In the genomic region with DNA sequence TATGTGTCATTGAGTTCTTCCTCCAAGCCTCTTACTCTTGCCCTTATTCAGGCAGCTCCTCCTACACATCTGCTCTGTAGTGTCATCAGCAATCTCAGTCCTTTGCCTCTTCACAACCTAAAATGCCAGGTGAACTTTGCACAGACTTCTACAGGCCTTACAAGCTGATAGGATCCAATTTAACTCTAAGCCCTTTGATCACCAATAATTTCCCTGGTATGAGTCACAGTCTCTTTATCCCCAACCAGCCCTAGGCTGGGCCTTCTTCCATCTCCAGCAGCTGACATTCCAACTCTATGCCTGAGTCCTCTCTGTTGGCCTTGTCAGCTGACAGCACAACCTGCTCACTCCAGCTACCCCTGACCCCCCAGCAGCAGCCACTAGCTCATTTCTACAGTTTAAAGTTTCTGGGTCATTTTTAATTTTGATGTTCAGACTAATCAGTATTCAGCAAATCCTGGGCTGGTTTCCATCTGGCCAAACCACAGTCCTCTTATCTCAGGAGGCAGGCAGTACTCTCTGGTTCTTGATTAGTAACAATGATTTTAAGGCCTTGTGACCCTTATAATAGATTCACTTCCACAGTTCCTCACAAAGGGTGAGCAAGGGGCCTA, we compare ENCODE assay signal across 7 mouse cellular contexts. TPM values are rescaled to one million over a fixed set of nuclear protein-coding genes. Genes with fewer than 3 reads are reported as not detected.
DNase-seq lines count a peak whose midpoint lies in the region; ATAC-seq lines count a peak whose summit lies in the region.

No protein-coding gene starts in this region.

- peak; percentile 62 for DNase-seq in adrenal gland, postnatal 10 days
- peak; percentile 65 for DNase-seq in gastrocnemius, postnatal 14 days
- DNase-seq in kidney, adult 8-10 months: peak; percentile 19 to 50
- peak; percentile 44 for DNase-seq in lung, postnatal 36 days
- no peak for DNase-seq in yolk sac, embryonic 10.5 days (ENCODE audit: low spot score)
- no peak for DNase-seq in midbrain, embryonic 11.5 days (ENCODE audit: low spot score, missing footprints)
- DNase-seq in cerebellum, adult 18-20 months: no peak

- no peaks in the 10 kb centered on the region for H3K9me3 ChIP-seq in midbrain, embryonic 11.5 days (ENCODE audit: control insufficient read depth, low read length)

- H3K27me3 ChIP-seq in midbrain, embryonic 11.5 days (ENCODE audit: control insufficient read depth, insufficient read depth, low read length): no peaks in the 10 kb centered on the region

- no peaks in the 10 kb centered on the region for H3K36me3 ChIP-seq in midbrain, embryonic 11.5 days (ENCODE audit: control insufficient read depth, insufficient read depth, low read length)

- H3K4me2 ChIP-seq in midbrain, embryonic 11.5 days: no peak overlapping the region

- no peaks in the 10 kb centered on the region for H3K4me1 ChIP-seq in midbrain, embryonic 11.5 days (ENCODE audit: control insufficient read depth, insufficient read depth, low read length)

- intact Hi-C loops in gastrocnemius, postnatal 14 days (cut with DNase I; ENCODE audit: low total_unique reads): no loop called here

- no peak overlapping the region for H3K27ac ChIP-seq in midbrain, embryonic 11.5 days (ENCODE audit: low read depth, low read length)

- H3K9ac ChIP-seq in midbrain, embryonic 11.5 days (ENCODE audit: low read length): no peak overlapping the region

- ATAC-seq in midbrain, embryonic 11.5 days (ENCODE audit: low FRiP score): no peak

- H3K4me3 ChIP-seq in midbrain, embryonic 11.5 days (ENCODE audit: low read depth, low read length): no peak overlapping the region

RNA-seq across cellular contexts. Expression of gene Hspa4, which starts 8.1 kb away (rescaled TPM):
- 100 to 1,000 TPM; 146 to 151 TPM for total RNA-seq in adrenal gland, postnatal 10 days (2021)
- total RNA-seq in gastrocnemius, postnatal 14 days (2021): 100 to 1,000 TPM in 1 of 2 experiments, 10 to 100 TPM in 1; 94.8 to 113 TPM
- polyA plus RNA-seq in midbrain, embryonic 11.5 days (2014; fragmentation: Nextera tagmentation; extraction: Ambion mirVana): 111 and 117 TPM in 2 replicates

RNA-seq across cellular contexts. Expression of gene Zcchc10, which starts 16.1 kb away (rescaled TPM):
- 10 to 100 TPM; 11.2 to 11.4 TPM for total RNA-seq in adrenal gland, postnatal 10 days (2021)
- 1 to 10 TPM; 7.4 to 8.7 TPM for total RNA-seq in gastrocnemius, postnatal 14 days (2021)
- 26.9 and 27.3 TPM in 2 replicates for polyA plus RNA-seq in midbrain, embryonic 11.5 days (2014; fragmentation: Nextera tagmentation; extraction: Ambion mirVana)

RNA-seq across cellular contexts. Expression of gene Aff4, which starts 42.3 kb away (rescaled TPM):
- 100 to 1,000 TPM; 142 to 154 TPM for total RNA-seq in adrenal gland, postnatal 10 days (2021)
- 10 to 100 TPM; 82.6 to 94.5 TPM for total RNA-seq in gastrocnemius, postnatal 14 days (2021)
- 43.5 and 43.7 TPM in 2 replicates for polyA plus RNA-seq in midbrain, embryonic 11.5 days (2014; fragmentation: Nextera tagmentation; extraction: Ambion mirVana)

Comparison
In these comparisons a context has a peak if more than half of its experiments do, and no peak if none do; other contexts are left out.
1. DNase-seq: peak in adrenal gland, postnatal 10 days (single experiment), gastrocnemius, postnatal 14 days (single experiment), kidney, adult 8-10 months (2 of 2) and lung, postnatal 36 days (single experiment); none in yolk sac, embryonic 10.5 days (single experiment), midbrain, embryonic 11.5 days (single experiment) and cerebellum, adult 18-20 months (0 of 2).